Mouse (Mus musculus): ENCODE measurements at regions not wholly inside any gene's neighbourhood (a gene's known extent, or its start where the extent isn't known, plus 50 kb on each side); places are given as distances from the start of the nearest gene placed in this dataset.
A peak's percentile ranks its signal among the peaks of the same experiment; 100 is the strongest.
"Not testable (repeated sequence)": the region's sequence is repeated elsewhere in the genome, so short reads cannot be mapped to it uniquely, and the experiment has no call there.

DNA sequence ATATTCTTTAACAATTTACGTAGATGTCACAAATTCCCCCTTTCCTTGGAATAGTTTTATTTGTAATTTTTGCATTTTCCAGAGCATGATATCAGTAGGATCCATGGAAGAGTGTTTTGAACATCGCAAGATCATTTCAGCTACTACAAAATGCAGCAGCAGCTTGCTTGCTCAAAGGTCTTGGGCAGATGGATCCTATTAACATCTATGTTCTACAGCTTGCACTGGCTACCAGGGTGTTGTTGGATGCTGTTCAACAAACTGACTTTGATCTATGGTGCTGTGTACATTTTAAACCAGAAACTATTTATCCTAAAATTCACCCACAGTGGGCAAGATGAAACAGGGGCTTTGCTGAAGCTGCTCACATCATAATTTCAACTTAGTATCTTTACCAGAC lies 448.5 kb upstream of the Hsf2 start:
- peak; percentile 19 for DNase-seq (ENCODE audit: low spot score)

DNA sequence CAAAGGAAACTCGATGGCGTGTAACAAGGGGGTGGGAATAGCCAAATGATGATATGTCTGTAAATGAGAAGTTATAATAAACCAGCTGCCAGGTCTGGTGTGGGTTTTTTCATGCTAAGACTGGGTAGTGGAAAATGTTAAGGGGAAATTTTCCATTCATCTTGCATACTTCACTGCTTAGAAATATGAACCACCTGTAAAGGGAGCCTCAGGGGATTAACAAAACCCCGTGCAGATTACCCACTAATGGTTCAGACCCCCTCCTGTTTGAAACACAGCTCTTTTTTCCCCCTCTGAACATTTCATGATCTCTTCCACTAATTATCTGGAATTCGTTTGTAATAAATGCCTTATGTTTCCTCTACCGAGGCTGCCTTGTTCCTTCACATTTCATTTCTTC lies 446.0 kb upstream of the Hsf2 start:
- peak; percentile 35 for DNase-seq (ENCODE audit: low spot score)

DNA sequence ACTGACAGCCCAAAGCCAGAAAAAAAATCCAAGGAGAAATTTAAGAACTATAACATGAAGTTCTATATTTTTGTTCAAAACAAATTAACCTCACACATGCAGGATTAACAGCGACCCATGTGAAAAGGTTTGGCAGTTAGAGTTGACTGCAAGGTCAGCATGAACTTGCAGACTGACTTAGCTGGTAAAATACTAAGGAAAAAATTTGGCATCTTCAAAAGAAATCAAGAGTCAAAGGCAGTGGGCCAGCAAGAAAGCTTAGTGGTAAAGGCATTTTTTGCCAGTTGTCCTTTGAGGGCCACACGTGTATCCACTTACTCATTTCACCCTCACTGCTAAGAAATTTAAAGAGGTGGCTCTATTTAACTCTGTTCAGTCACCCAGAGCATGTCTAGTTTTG lies 440.2 kb upstream of the Hsf2 start:
- no peak for DNase-seq (ENCODE audit: low spot score)

DNA sequence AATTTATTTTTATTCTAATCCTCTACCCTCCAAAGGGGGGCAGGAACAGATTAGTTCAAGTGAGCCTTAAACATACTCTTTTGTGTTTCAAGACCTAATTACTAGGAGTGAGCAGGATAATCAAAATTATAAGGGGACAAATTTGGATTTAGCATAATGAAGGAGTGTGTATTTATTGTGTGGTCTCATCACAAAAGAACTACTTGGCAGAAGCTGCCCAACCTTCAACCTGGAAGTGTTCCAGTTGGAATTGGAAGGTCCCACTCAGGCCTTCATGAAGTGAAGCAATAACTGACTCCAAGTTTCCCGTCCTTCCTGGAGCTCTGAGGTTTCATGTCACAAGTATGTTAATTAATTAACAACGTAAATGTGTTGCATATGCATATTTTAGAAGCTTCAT lies 439.3 kb upstream of the Hsf2 start:
- DNase-seq (ENCODE audit: low spot score): no peak

GRCm38 (mm10) chr10:57047719-57048118 lies 438.5 kb upstream of the Hsf2 start:
- DNase-seq (ENCODE audit: low spot score): peak; percentile 16

DNA sequence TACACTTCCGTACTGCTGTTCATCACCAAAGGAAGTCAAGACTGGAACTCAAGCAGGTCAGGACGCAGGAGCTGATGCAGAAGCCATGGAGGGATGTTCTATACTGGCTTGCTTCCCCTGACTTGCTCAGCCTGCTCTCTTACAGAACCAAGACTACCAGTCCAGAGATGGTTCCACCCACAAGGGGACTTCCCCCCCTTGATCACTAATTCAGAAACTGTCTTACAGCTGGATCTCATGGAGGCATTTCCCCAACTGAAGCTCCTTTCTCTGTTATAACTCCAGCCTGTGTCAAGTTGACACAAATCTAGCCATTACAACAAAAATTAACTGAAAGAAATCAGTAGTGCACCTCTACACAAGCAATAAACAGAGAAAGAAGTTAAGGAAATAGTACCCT lies 432.8 kb upstream of the Hsf2 start:
- DNase-seq (ENCODE audit: low spot score): not testable (repeated sequence)

- no peak for DNase-seq (ENCODE audit: low spot score)
These were observed 396.1 kb upstream of the Hsf2 start for GRCm38 (mm10) chr10:57090131-57090530.

DNA sequence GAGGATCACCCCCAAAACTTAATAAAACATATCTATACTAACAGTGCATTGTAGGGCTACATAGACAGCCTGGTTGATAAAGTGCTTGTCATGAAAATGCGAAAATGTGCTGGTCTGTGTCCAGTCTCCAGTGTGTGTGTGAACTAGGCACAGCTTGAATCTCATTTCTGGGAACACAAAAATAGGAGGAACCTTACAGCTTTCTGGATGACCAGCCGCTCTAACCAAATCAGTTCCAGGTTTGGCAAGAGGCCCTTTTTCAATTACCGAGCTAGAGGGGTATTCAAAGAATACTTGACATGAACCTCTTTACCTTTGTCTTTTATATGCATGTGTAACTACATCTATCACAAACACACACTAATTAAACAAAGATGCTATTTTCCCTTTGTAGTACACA lies 390.3 kb upstream of the Hsf2 start:
- DNase-seq (ENCODE audit: low spot score): no peak

DNA sequence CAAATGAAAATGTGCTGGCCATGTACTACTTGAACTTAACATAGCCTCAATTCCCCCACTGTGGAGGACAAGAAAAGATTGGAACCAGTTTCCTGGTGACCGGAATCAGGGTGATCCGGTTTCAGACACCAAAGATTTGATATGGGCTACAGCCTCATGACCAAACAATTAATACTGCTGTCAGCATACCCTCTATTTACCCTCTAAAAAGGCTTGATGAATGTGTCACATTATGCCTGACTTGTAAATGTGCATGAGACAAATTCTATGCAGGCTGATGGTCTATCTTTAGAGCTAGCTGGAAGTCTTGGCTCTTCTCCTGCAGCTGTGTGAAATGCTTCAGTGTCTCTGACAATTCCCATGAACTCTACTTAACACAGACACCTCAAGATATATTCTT lies 372.8 kb upstream of the Hsf2 start:
- DNase-seq (ENCODE audit: low spot score): no peak

DNA sequence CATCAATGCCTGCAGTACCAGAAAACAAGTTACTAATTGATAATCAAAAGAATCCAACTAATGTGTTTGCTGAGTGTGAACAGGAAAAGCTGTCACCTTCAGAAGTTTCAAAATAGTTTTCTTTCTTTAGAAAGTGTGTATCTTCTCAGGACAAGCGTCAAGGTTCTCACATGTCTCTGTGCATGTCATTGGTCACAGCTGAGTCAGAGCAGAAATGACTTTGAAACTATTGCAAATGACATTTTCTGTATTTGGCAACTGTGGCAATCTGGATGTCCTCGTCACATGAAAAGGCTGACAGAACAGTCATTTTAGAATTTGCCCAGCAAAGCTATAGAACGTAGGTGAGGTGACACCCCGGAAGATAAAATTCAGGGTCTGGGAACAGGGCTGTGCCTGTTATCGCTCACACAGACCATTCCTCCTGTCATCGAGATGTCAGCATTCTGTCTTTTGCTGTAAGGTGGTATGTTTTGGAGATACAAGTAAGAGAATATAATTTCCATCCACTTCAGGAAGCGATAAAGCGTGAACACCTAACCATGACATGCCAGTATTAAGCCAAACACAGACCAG lies 371.4 kb upstream of the Hsf2 start:
- DNase-seq (ENCODE audit: low spot score): no peak

- no peak for DNase-seq (ENCODE audit: low spot score)
These were observed 364.7 kb upstream of the Hsf2 start for GRCm38 (mm10) chr10:57121514-57121913.

DNA sequence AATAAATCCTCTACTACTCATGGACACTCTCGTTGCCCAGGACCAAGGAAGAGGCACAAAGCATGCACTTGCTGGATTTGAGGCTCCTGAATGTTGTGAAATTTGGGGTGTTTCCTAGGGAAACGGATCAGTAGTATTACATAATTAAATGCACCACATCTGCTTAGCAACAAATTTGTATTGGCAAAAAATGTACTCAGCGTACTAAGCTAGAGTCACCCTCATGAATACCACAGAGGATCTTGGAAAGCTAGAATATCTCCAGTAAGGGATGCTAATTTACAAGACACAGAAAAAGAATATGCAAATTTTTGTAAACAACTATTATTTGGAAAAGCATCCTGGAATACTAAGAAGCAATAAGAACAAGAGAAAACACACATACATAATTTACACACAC lies 359.0 kb upstream of the Hsf2 start:
- DNase-seq (ENCODE audit: low spot score): no peak

DNA sequence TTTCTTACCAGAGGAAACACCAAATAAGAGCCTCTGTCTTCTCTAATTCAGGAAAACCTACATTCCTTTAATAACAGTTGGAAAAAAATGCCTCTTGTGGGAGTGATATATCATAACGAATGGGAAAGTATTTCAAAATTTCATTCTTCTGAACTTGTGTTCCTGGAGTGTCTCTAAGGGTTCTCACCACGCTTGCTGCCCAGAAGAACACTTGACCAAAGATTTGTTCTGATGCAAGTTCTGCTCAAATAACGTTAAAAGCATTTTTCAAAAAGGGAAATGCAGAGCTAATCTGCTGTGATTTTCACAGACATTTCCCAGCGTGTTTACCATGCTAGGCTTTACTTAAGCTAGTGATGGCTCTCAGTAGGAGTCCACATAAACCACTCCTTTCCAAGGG lies 329.8 kb upstream of the Hsf2 start:
- no peak for DNase-seq (ENCODE audit: low spot score)

DNA sequence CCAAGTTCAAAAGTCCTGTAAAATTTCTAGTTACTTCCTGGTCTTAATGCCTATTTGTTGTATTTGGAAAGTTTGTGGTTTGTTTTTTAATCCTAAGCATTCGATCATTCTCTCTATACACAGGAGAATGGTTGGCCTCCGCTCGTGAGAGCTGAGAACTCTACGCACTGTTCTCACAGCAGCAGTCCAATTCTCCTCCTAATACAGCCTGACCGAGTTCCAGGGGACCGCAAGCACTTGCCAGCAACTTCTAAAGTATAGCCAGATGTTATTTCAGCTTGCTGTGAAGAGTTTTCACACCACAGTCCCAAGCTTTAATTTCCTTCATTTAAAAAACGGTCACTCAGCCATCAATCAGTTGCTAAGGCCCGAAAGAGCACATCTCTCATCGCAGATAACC lies 329.3 kb upstream of the Hsf2 start:
- DNase-seq (ENCODE audit: low spot score): no peak

GRCm38 (mm10) chr10:57160546-57160945 lies 325.6 kb upstream of the Hsf2 start:
- DNase-seq (ENCODE audit: low spot score): no peak

- DNase-seq (ENCODE audit: low spot score): no peak
These were observed 322.8 kb upstream of the Hsf2 start for GRCm38 (mm10) chr10:57163359-57163758.

GRCm38 (mm10) chr10:57183560-57183959 lies 302.6 kb upstream of the Hsf2 start:
- peak; percentile 66 for DNase-seq (ENCODE audit: low spot score)

GRCm38 (mm10) chr10:57210701-57211100 lies 275.5 kb upstream of the Hsf2 start:
- DNase-seq (ENCODE audit: low spot score): no peak

DNA sequence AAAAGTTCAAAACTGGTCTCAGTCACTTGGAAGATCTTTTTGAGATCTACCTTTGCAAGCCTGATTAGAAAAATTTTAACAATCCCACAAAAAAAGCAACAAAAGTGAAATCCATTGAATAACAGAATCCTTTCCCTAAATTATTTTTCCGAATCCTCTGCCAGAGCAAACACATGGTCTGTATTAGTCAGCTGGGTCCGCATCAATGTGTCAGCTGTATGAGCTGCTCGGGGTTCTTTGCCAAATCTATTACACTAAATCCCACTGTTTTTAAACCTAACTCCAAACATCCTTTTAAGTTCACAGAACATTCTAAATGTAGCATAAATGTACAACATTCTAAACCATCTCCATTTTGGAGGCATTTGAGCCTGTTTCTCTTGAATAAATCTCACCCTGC lies 255.1 kb upstream of the Hsf2 start:
- DNase-seq (ENCODE audit: low spot score): no peak

GRCm38 (mm10) chr10:57281220-57281619 lies 205.0 kb upstream of the Hsf2 start:
- DNase-seq (ENCODE audit: low spot score): no peak

- no peak for DNase-seq (ENCODE audit: low spot score)
These were observed 203.3 kb upstream of the Hsf2 start for GRCm38 (mm10) chr10:57282896-57283295.

GRCm38 (mm10) chr10:57291596-57291995 lies 194.6 kb upstream of the Hsf2 start:
- no peak for DNase-seq (ENCODE audit: low spot score)

- no peak for DNase-seq (ENCODE audit: low spot score)
These were observed 172.4 kb upstream of the Hsf2 start for GRCm38 (mm10) chr10:57313799-57314198.

DNA sequence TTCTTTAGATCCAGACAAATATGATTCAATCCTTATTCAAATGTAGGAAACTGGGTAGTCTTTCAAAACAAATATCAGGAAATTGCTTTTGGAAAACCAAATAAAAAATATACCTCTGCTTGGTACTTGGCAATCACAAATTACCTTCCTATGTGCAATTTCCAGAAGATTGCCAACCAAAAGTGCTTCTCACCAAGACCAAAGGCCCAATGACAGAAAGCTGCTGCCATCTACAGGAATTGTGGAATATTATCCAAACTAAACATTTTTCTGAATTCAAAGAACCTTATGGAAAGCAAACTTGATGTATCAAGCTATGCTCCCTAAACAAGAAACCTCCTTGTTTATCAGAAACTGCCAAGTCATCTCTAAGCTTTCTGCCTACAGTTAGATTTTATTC lies 169.1 kb upstream of the Hsf2 start:
- DNase-seq (ENCODE audit: low spot score): peak; percentile 64

GRCm38 (mm10) chr10:57319171-57319570 lies 167.0 kb upstream of the Hsf2 start:
- no peak for DNase-seq (ENCODE audit: low spot score)

Data from embryo, embryonic 10.5 days (tissue).